Mouse (Mus musculus) E14TG2a.4 (cell line): ENCODE measurements around the gene Nlrp3.

Experiments
- CTCF ChIP-seq: conservative IDR thresholded peaks from 2 replicates; pipeline ENCODE4 v1.5.1; 2014; ENCODE audit warnings: low read length
- NANOG ChIP-seq: IDR thresholded peaks from 2 replicates; pipeline ENCODE4 v1.6.1; 2014; ENCODE audit warnings: borderline replicate concordance, low read length, mixed read lengths
- POU5F1 ChIP-seq: IDR thresholded peaks from 2 replicates; pipeline ENCODE4 v1.6.1; 2014; ENCODE audit warnings: low read length, borderline replicate concordance

- TF ChIP-seq NANOG (no peak), CTCF (no peak), POU5F1 (no peak)
These were observed 48.1 kb downstream of the Nlrp3 start for GRCm38 (mm10) chr11:59589496-59589895.
